Mouse (Mus musculus): ENCODE measurements around the gene Gsap.

DNA sequence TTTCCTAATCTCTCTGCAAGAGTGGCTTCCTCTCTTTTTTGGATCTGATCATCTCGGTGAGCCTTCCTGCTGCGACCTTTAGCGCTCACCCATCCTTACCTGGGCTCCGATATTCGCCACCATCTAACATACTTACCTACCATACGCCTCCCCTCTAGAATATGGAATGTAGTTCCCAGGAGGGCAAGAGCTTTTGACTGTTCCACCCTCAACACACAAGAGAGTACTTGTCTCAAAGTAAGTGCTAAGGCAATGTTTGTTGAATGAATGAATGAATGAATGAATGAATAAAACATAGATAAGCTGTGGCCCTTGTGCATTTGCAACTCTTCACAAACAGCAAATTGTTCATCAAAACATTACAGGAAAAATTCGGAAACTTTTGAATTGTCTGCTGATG is 43.0 kb upstream of the Gsap start:
- TF ChIP-seq GATA1 (IDR thresholded peaks at IDR 0.05; ENCODE audit: borderline replicate concordance, low read length) (no peak), FLI1 (IDR thresholded peaks at IDR 0.05; ENCODE audit: low read length) (no peak)

Data from megakaryocyte, embryonic 14.5 days (primary cell).